Mouse (Mus musculus): ENCODE data around the gene Arhgef15. TPM values are rescaled to one million over a fixed set of nuclear protein-coding genes. Genes with fewer than 3 reads are reported as not detected.
"Not testable (repeated sequence)": the region's sequence is repeated elsewhere in the genome, so short reads cannot be mapped to it uniquely, and the experiment has no call there.

The Arhgef15 gene
- polyA plus RNA-seq, 1 experiment: not detected

GRCm38 (mm10) chr11:68939451-68940304, 17.6 kb downstream of the Arhgef15 start:
- H3K36me3 ChIP-seq (replicated peaks; ENCODE audit: low read length): peaks cover 2% of the 10 kb centered on the region
- H3K4me3 ChIP-seq (replicated peaks): peak overlapping the region; percentile 90
- H3K4me1 ChIP-seq: peaks cover 22% of the 10 kb centered on the region
- TF ChIP-seq GATA1 (IDR thresholded peaks at IDR 0.05; ENCODE audit: borderline replicate concordance, low read length) (no peak), FLI1 (IDR thresholded peaks at IDR 0.05; ENCODE audit: low read length) (no peak)
- H3K9me3 ChIP-seq: peaks cover 5% of the 10 kb centered on the region; the same call in 1 of the 2 replicates
- peaks cover 6% of the 10 kb centered on the region for H3K27me3 ChIP-seq (replicated peaks)

DNA sequence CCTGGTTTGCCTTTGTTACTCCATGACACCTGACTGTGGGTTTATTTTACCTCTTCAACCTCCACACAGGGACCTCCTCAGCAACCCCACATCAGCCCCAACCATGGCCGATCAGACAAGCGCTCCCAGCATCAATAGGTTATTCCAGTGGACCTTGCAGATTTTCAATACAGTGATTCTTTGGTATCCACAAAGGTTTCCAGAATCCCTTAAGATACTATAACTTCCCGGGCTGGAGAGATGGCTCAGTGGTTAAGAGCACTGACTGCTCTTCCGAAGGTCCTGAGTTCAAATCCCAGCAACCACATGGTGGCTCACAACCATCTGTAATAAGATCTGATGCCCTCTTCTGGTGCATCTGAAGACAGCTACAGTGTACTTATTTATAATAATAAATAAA, 20.3 kb downstream of the Arhgef15 start:
- H3K27me3 ChIP-seq (replicated peaks); H3K4me3 ChIP-seq (replicated peaks); H3K36me3 ChIP-seq (replicated peaks; ENCODE audit: low read length); H3K9me3 ChIP-seq: not testable (repeated sequence)
- peaks cover 27% of the 10 kb centered on the region for H3K4me1 ChIP-seq

DNA sequence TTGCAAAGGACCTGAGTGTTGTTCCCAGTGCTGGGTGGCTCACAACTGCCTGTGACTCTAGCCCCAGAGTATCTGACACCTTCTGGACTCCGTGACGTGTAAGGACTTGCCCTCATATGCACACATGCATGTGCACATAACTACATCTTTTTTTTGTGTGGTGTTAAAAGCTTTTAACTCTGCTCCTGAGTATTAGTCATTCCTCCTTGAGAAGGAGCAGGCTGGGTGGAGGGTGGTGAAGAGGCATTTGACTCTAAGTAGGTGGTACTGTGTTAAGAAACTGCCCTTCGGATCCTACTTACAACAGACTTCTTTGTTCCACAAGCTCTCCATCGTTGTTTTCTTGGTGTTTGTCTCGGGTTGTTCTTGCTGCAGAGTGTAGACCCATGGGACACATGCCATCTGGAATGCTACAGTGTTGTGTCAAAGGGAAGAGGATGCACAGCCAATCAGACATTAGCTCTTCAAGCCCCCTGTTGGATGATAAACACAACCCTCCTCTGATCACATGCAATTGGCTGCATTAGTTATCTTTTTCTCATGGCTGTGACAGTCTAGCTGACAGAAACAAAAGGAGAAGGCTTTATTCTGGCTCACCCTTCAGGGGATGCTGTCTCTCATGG, 23.3 kb downstream of the Arhgef15 start:
- no peaks in the 10 kb centered on the region for H3K9me3 ChIP-seq
- H3K36me3 ChIP-seq (replicated peaks; ENCODE audit: low read length): no peaks in the 10 kb centered on the region
- peaks cover 4% of the 10 kb centered on the region for H3K27me3 ChIP-seq (replicated peaks)
- TF ChIP-seq FLI1 (IDR thresholded peaks at IDR 0.05; ENCODE audit: low read length): no peak
- TF ChIP-seq GATA1 (IDR thresholded peaks at IDR 0.05; ENCODE audit: borderline replicate concordance, low read length): no peak
- H3K4me1 ChIP-seq: peaks cover 11% of the 10 kb centered on the region
- no peak overlapping the region for H3K4me3 ChIP-seq (replicated peaks)

DNA sequence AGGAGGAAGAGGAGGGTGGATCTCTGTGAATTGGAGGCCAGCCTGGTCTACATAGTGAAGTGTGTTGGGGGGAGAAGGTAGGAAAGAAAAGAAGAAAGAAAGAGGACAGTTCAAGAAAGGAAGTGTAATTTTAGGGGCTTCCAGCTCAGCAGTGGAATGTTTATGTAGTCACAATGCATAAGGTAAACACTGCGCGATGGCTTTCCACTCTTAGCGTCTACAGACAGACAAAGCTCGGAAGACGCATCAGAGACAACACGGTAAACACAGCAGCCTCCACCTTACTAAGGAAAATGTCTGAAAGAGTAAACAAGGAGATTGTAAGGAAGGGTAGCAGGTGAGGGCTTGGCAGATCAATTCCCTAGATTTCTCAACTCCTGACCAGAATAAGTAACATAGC, 27.3 kb downstream of the Arhgef15 start:
- Histone ChIP-seq H3K4me1 (peaks cover 14% of the 10 kb centered on the region), H3K9me3 (no peaks in the 10 kb centered on the region), H3K36me3 (replicated peaks; ENCODE audit: low read length) (no peaks in the 10 kb centered on the region), H3K4me3 (replicated peaks) (no peak overlapping the region), H3K27me3 (replicated peaks) (peaks cover 17% of the 10 kb centered on the region)
- no peak for TF ChIP-seq FLI1 (IDR thresholded peaks at IDR 0.05; ENCODE audit: low read length)
- no peak for TF ChIP-seq GATA1 (IDR thresholded peaks at IDR 0.05; ENCODE audit: borderline replicate concordance, low read length)

- no peaks in the 10 kb centered on the region for H3K36me3 ChIP-seq (replicated peaks; ENCODE audit: low read length)
- H3K27me3 ChIP-seq (replicated peaks): peaks cover 33% of the 10 kb centered on the region
- peaks cover 5% of the 10 kb centered on the region; the same call in 1 of the 2 replicates for H3K4me1 ChIP-seq
- no peak for TF ChIP-seq FLI1 (IDR thresholded peaks at IDR 0.05; ENCODE audit: low read length)
- no peak for TF ChIP-seq GATA1 (IDR thresholded peaks at IDR 0.05; ENCODE audit: borderline replicate concordance, low read length)
- H3K4me3 ChIP-seq (replicated peaks): no peak within 1 kb of the TSS
- no peaks in the 10 kb centered on the region for H3K9me3 ChIP-seq
These were observed 30.3 kb downstream of the Arhgef15 start, which contains the start of gene Odf4 for GRCm38 (mm10) chr11:68926981-68927380. Odf4 (minus strand) TSS chr11:68927081.

DNA sequence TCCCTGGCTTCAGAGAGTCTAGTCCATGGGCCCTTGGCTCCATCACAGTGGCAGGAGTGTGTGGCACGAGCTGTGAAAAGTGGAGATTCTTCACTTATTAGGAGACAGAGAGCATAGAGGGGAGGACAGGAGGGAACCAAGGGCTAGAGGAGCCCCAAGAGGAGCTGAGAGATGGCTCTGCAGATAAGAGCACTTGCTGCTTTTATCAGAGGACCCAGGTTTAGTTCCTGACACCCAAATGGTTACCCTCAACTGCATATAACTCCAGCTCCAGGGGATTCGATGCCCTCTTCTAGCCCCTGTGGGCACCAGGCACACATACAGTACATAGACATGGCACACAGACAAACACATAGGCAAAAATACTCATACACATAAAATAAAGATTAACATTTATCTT, 32.5 kb downstream of the Arhgef15 start:
- no peaks in the 10 kb centered on the region for H3K36me3 ChIP-seq (replicated peaks; ENCODE audit: low read length)
- peaks cover 36% of the 10 kb centered on the region for H3K27me3 ChIP-seq (replicated peaks)
- H3K9me3 ChIP-seq: no peaks in the 10 kb centered on the region
- H3K4me3 ChIP-seq (replicated peaks): no peak overlapping the region
- TF ChIP-seq FLI1 (IDR thresholded peaks at IDR 0.05; ENCODE audit: low read length) (no peak), GATA1 (IDR thresholded peaks at IDR 0.05; ENCODE audit: borderline replicate concordance, low read length) (no peak)
- peaks cover 8% of the 10 kb centered on the region; the same call in 1 of the 2 replicates for H3K4me1 ChIP-seq

DNA sequence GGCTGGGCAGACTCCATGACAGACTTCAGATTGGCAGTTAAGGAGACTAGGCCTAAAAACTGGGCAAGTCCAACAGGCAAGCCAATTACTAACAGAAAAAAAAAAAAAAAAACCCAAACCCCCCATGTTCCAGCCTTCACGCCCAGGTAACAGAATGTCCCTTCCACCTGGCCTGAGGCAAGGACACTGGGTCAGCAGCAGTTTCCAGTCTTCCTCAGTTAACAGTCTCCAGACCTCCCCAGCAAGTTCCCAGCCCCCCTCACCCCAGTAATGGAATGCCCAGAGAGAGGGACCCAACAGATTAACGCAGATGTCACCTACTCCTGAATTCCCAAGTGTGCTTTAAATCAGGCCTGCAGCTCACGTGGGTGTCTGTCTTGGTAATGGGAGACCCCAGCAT, 34.1 kb downstream of the Arhgef15 start:
- Histone ChIP-seq H3K4me1 (peaks cover 8% of the 10 kb centered on the region; the same call in 1 of the 2 replicates), H3K9me3 (no peaks in the 10 kb centered on the region), H3K27me3 (replicated peaks) (peaks cover 36% of the 10 kb centered on the region), H3K36me3 (replicated peaks; ENCODE audit: low read length) (no peaks in the 10 kb centered on the region), H3K4me3 (replicated peaks) (no peak overlapping the region)
- no peak for TF ChIP-seq FLI1 (IDR thresholded peaks at IDR 0.05; ENCODE audit: low read length)
- no peak for TF ChIP-seq GATA1 (IDR thresholded peaks at IDR 0.05; ENCODE audit: borderline replicate concordance, low read length)

GRCm38 (mm10) chr11:68914566-68914965, 42.7 kb downstream of the Arhgef15 start:
- TF ChIP-seq FLI1 (IDR thresholded peaks at IDR 0.05; ENCODE audit: low read length) (no peak), GATA1 (IDR thresholded peaks at IDR 0.05; ENCODE audit: borderline replicate concordance, low read length) (no peak)
- H3K9me3 ChIP-seq: peaks cover 20% of the 10 kb centered on the region
- no peaks in the 10 kb centered on the region for H3K36me3 ChIP-seq (replicated peaks; ENCODE audit: low read length)
- H3K4me3 ChIP-seq (replicated peaks): no peak overlapping the region
- peaks cover 18% of the 10 kb centered on the region for H3K27me3 ChIP-seq (replicated peaks)
- H3K4me1 ChIP-seq: peaks cover 12% of the 10 kb centered on the region

- H3K27me3 ChIP-seq (replicated peaks): peaks cover 24% of the 10 kb centered on the region
- peaks cover 15% of the 10 kb centered on the region for H3K4me1 ChIP-seq
- H3K9me3 ChIP-seq: peaks cover 20% of the 10 kb centered on the region
- no peak overlapping the region for H3K4me3 ChIP-seq (replicated peaks)
- TF ChIP-seq GATA1 (IDR thresholded peaks at IDR 0.05; ENCODE audit: borderline replicate concordance, low read length): no peak
- no peak for TF ChIP-seq FLI1 (IDR thresholded peaks at IDR 0.05; ENCODE audit: low read length)
- H3K36me3 ChIP-seq (replicated peaks; ENCODE audit: low read length): peaks cover 9% of the 10 kb centered on the region
These were observed 45.6 kb downstream of the Arhgef15 start for GRCm38 (mm10) chr11:68911531-68912177.

Data from megakaryocyte, embryonic 14.5 days (primary cell).